Mouse (Mus musculus) c-Kit-positive CD71-positive TER-119-negative erythroid progenitor cells, embryonic 14.5 days (primary cell): Measurements from ENCODE around the gene Kitl.

Source experiments
- DNase-seq: peaks from one replicate; pipeline ENCODE4 v3.0.0-alpha.2; 2013; ENCODE audit warnings: low read depth

Kitl gene

GRCm38 (mm10) chr10:100124452-100124851 lies 109.0 kb downstream of the Kitl start:
- no peak for DNase-seq

- DNase-seq = no peak
These were observed 112.7 kb downstream of the Kitl start for GRCm38 (mm10) chr10:100127837-100128743.

GRCm38 (mm10) chr10:100131657-100132056 lies 116.2 kb downstream of the Kitl start:
- no peak for DNase-seq

- DNase-seq = no peak
These were observed 116.9 kb downstream of the Kitl start for GRCm38 (mm10) chr10:100132304-100132703.

- no peak for DNase-seq
These were observed 123.1 kb downstream of the Kitl start for GRCm38 (mm10) chr10:100138552-100138951.

- DNase-seq = no peak
These were observed 132.7 kb downstream of the Kitl start for GRCm38 (mm10) chr10:100148123-100148522.
